Mouse (Mus musculus): ENCODE measurements around the gene Scgb2b27. TPM values are rescaled to one million over a fixed set of nuclear protein-coding genes. Genes with fewer than 3 reads are reported as not detected.

Gene Scgb2b27
- polyA plus RNA-seq, 1 experiment from 2014 or later = not detected

Other genes with a start within 250 kb of the Scgb2b27 start
- gene Scgb2b26, start 68.9 kb downstream of the Scgb2b27 start, polyA plus RNA-seq (2014; fragmentation: Nextera tagmentation; extraction: Ambion mirVana) = not detected in 2 replicates
- gene Scgb1b27, start 7.5 kb upstream of the Scgb2b27 start, polyA plus RNA-seq (2014; fragmentation: Nextera tagmentation; extraction: Ambion mirVana) = not detected in 2 replicates
- gene Scgb1b30, start 81.5 kb upstream of the Scgb2b27 start, polyA plus RNA-seq (2014; fragmentation: Nextera tagmentation; extraction: Ambion mirVana) = not detected in 2 replicates
- gene Wtip, start 119.3 kb upstream of the Scgb2b27 start, polyA plus RNA-seq (2014; fragmentation: Nextera tagmentation; extraction: Ambion mirVana) = 2.2 and 3.4 TPM in 2 replicates
- 226 and 253 TPM in 2 replicates for gene Uba2, start 155.7 kb upstream of the Scgb2b27 start, polyA plus RNA-seq (2014; fragmentation: Nextera tagmentation; extraction: Ambion mirVana)
- 56.2 and 62.8 TPM in 2 replicates for gene Pdcd2l, start 182.7 kb upstream of the Scgb2b27 start, polyA plus RNA-seq (2014; fragmentation: Nextera tagmentation; extraction: Ambion mirVana)
- 489 and 511 TPM in 2 replicates for gene Gpi1, start 216.4 kb upstream of the Scgb2b27 start, polyA plus RNA-seq (2014; fragmentation: Nextera tagmentation; extraction: Ambion mirVana)
- not detected in 2 replicates for gene Gm6096, start 237.1 kb upstream of the Scgb2b27 start, polyA plus RNA-seq (2014; fragmentation: Nextera tagmentation; extraction: Ambion mirVana)